Mouse (Mus musculus) intestine, embryonic 15.5 days (tissue): Measurements from ENCODE around the gene Gm1140. TPM values are rescaled to one million over a fixed set of nuclear protein-coding genes. Genes with fewer than 3 reads are reported as not detected.
"Not testable (repeated sequence)": the region's sequence is repeated elsewhere in the genome, so short reads cannot be mapped to it uniquely, and the experiment has no call there.

Experiments used
- ATAC-seq: fragments of 200-750 bp; cut with Nextera tagmentation; 2 replicates; pipeline ENCODE4 v1.8.0; 2017; ENCODE audit warnings: moderate TSS enrichment, moderate library complexity
- H3K27ac ChIP-seq: fragments of 300-500 bp; sonication (generic); 2 replicates; pipeline ENCODE4 v1.5.1; 2015; ENCODE audit warnings: mild to moderate bottlenecking, inconsistent platforms
- H3K27me3 ChIP-seq: fragments of 300-500 bp; sonication (generic); replicated peaks from 2 replicates; pipeline ENCODE4 v1.6.1; 2015; ENCODE audit warnings: inconsistent platforms
- H3K36me3 ChIP-seq: fragments of 300-500 bp; sonication (generic); 2 replicates; pipeline ENCODE4 v1.6.1; 2015; ENCODE audit warnings: inconsistent platforms
- H3K4me1 ChIP-seq: fragments of 300-500 bp; sonication (generic); replicated peaks from 2 replicates; pipeline ENCODE4 v1.6.1; 2015; ENCODE audit warnings: inconsistent platforms
- H3K4me2 ChIP-seq: fragments of 300-500 bp; sonication (generic); replicated peaks from 2 replicates; pipeline ENCODE4 v1.6.1; 2015; ENCODE audit warnings: mild to moderate bottlenecking, inconsistent platforms
- H3K4me3 ChIP-seq: fragments of 300-500 bp; sonication (generic); replicated peaks from 2 replicates; pipeline ENCODE4 v1.5.1; 2015; ENCODE audit warnings: inconsistent platforms
- H3K9ac ChIP-seq: fragments of 300-500 bp; sonication (generic); 2 replicates; pipeline ENCODE4 v1.6.1; 2015; ENCODE audit warnings: inconsistent platforms
- H3K9me3 ChIP-seq: fragments of 300-500 bp; sonication (generic); 2 replicates; pipeline ENCODE4 v1.6.1; 2016; ENCODE audit warnings: inconsistent platforms
- WGBS: fragments of 180-500 bp; shearing (Covaris S2); methylation state at CpG from one replicate; pipeline ENCODE4 v1.1.7; 2015; 5-methylcytosine and 5-hydroxymethylcytosine counted together
- polyA plus RNA-seq: library from polyadenylated mRNA; unstranded; fragments of >200 nt; fragmentation: Nextera tagmentation; extraction: Ambion mirVana; gene quantifications from 2 replicates; pipeline ENCODE4 v1.2.1, GENCODE M21; 2015

Gene Gm1140
- not detected in 2 replicates for polyA plus RNA-seq

GRCm38 (mm10) chrX:67693462-67693861 lies at the start of gene Gm1140:
Gene Gm1140, minus strand, starts transcription at chrX:67693562.
- 75% methylated on average over 5 of the region's 11 CpGs for WGBS
- H3K27ac ChIP-seq, H3K4me2 ChIP-seq, H3K4me3 ChIP-seq, H3K27me3 ChIP-seq, H3K9me3 ChIP-seq, ATAC-seq, H3K4me1 ChIP-seq, H3K9ac ChIP-seq, H3K36me3 ChIP-seq: not testable (repeated sequence)

GRCm38 (mm10) chrX:67695398-67695797 lies 2.0 kb upstream of the Gm1140 start, which contains the start of gene Gm14692:
Gene Gm14692, plus strand, starts transcription at chrX:67695698.
- H3K9me3 ChIP-seq, ATAC-seq, H3K4me3 ChIP-seq, H3K4me1 ChIP-seq, H3K27ac ChIP-seq, H3K9ac ChIP-seq, H3K4me2 ChIP-seq, H3K36me3 ChIP-seq, H3K27me3 ChIP-seq: not testable (repeated sequence)
- WGBS = 76% methylated on average over 3 of the region's 10 CpGs

Other genes with a start within 250 kb of the Gm1140 start
- not detected in 2 replicates for gene Gm14692, start 2.1 kb upstream of the Gm1140 start, polyA plus RNA-seq
- not detected in 2 replicates for gene 4933436I01Rik, start 227.9 kb upstream of the Gm1140 start, polyA plus RNA-seq